In genomic region chr15:101973414-101974077, GRCm38 (mm10) we compare ENCODE assay signal across 8 mouse cellular contexts. TPM values are rescaled to one million over a fixed set of nuclear protein-coding genes. Genes with fewer than 3 reads are reported as not detected.
DNase-seq lines count a peak whose midpoint lies in the region; ATAC-seq and TF ChIP-seq lines count a peak whose summit lies in the region.

No protein-coding gene starts in this region.

- intact Hi-C loops in left cerebral cortex, adult 2 months (cut with DNase I): loop anchor here (1.0 to 5.0 kb wide), 3 partner anchors 111 to 454 kb away; no protein-coding TSS in a partner anchor

- TF ChIP-seq CTCF in left cerebral cortex, adult 2 months (IDR thresholded peaks at IDR 0.05): no peak; the same call in none of the 2 replicates

- H3K4me1 ChIP-seq in hindbrain, embryonic 16.5 days (ENCODE audit: control insufficient read depth, insufficient read depth, low read depth, low read length): peaks cover 13% of the 10 kb centered on the region

- peak; percentile 70 for ATAC-seq in hindbrain, embryonic 16.5 days
- ATAC-seq in megakaryocyte-erythroid progenitor cell, adult 5-6 weeks (replicated peaks; ENCODE audit: low FRiP score, low TSS enrichment, poor library complexity, severe bottlenecking): peak; percentile 75

- H3K9me3 ChIP-seq in hindbrain, embryonic 16.5 days (ENCODE audit: control insufficient read depth, low read length): no peaks in the 10 kb centered on the region

- H3K27ac ChIP-seq in hindbrain, embryonic 16.5 days (ENCODE audit: low read depth, low read length): no peak overlapping the region
- H3K27ac ChIP-seq in left cerebral cortex, adult 2 months: no peak overlapping the region

- 0 out of 2 replicates have a peak overlapping the region, but pooled peaks have one; percentile 8 for H3K4me2 ChIP-seq in hindbrain, embryonic 16.5 days (ENCODE audit: low read length)

- WGBS in hindbrain, embryonic 16.5 days: 11% methylated on average over 15 of the region's 15 CpGs

- peak; percentile 74 for DNase-seq in T-cell, adult 2 months (ENCODE audit: low spot score)
- peak; percentile 65 for DNase-seq in cerebellum, adult 9-11 months
- peak; percentile 85 to 95 for DNase-seq in frontal cortex, postnatal 10 days (ENCODE audit: low spot score in 2 of 2)
- peak; percentile 93 to 98 for DNase-seq in left cerebral cortex, adult 2 months (ENCODE audit: extremely low spot score in 1 of 2, low spot score in 2 of 2)
- peak; percentile 97 for DNase-seq in right cerebral cortex, postnatal 14 days
- peak; percentile 97 for DNase-seq in urinary bladder, postnatal 14 days (ENCODE audit: low spot score)

- H3K27me3 ChIP-seq in hindbrain, embryonic 16.5 days (replicated peaks; ENCODE audit: control insufficient read depth, insufficient read depth, low read length): no peaks in the 10 kb centered on the region

- no peak overlapping the region for H3K4me3 ChIP-seq in hindbrain, embryonic 16.5 days (ENCODE audit: low read length)
- H3K4me3 ChIP-seq in left cerebral cortex, adult 2 months: no peak overlapping the region

- no peak overlapping the region for H3K9ac ChIP-seq in hindbrain, embryonic 16.5 days (ENCODE audit: low read depth, low read length)

- H3K36me3 ChIP-seq in hindbrain, embryonic 16.5 days (ENCODE audit: control insufficient read depth, insufficient read depth, low read length): no peaks in the 10 kb centered on the region

RNA-seq across cellular contexts. Expression of gene Krt78, which starts 19.5 kb away (rescaled TPM):
- 0.08 TPM in 1 of 2 replicates, not detected in the other for polyA plus RNA-seq in hindbrain, embryonic 16.5 days (2015; fragmentation: Nextera tagmentation; extraction: Ambion mirVana)
- total RNA-seq in left cerebral cortex, adult 2 months (2021): not detected
- not detected in 2 replicates for total RNA-seq in megakaryocyte-erythroid progenitor cell, adult 5-6 weeks (2014; fragmentation: Nextera tagmentation)
- not detected in 2 replicates for total RNA-seq in megakaryocyte-erythroid progenitor cell, adult 5-6 weeks (2017)

RNA-seq across cellular contexts. Expression of gene Krt8, which starts 30.7 kb away (rescaled TPM):
- 5.4 and 6.2 TPM in 2 replicates for polyA plus RNA-seq in hindbrain, embryonic 16.5 days (2015; fragmentation: Nextera tagmentation; extraction: Ambion mirVana)
- under 1 TPM in 1 of 2 experiments, not detected in 1; 0.29 TPM for total RNA-seq in left cerebral cortex, adult 2 months (2021)
- total RNA-seq in megakaryocyte-erythroid progenitor cell, adult 5-6 weeks (2014; fragmentation: Nextera tagmentation): 0.17 and 1.5 TPM in 2 replicates
- 0.27 TPM in 1 of 2 replicates, not detected in the other for total RNA-seq in megakaryocyte-erythroid progenitor cell, adult 5-6 weeks (2017)

RNA-seq across cellular contexts. Expression of gene Krt79, which starts 33.4 kb away (rescaled TPM):
- 0.65 and 0.83 TPM in 2 replicates for polyA plus RNA-seq in hindbrain, embryonic 16.5 days (2015; fragmentation: Nextera tagmentation; extraction: Ambion mirVana)
- total RNA-seq in left cerebral cortex, adult 2 months (2021): not detected
- total RNA-seq in megakaryocyte-erythroid progenitor cell, adult 5-6 weeks (2014; fragmentation: Nextera tagmentation): not detected in 2 replicates
- total RNA-seq in megakaryocyte-erythroid progenitor cell, adult 5-6 weeks (2017): not detected in 2 replicates

RNA-seq across cellular contexts. Expression of gene Krt4, which starts 49.0 kb away (rescaled TPM):
- polyA plus RNA-seq in hindbrain, embryonic 16.5 days (2015; fragmentation: Nextera tagmentation; extraction: Ambion mirVana): 0.09 TPM in 1 of 2 replicates, not detected in the other
- not detected for total RNA-seq in left cerebral cortex, adult 2 months (2021)
- not detected in 2 replicates for total RNA-seq in megakaryocyte-erythroid progenitor cell, adult 5-6 weeks (2014; fragmentation: Nextera tagmentation)
- not detected in 2 replicates for total RNA-seq in megakaryocyte-erythroid progenitor cell, adult 5-6 weeks (2017)

RNA-seq across cellular contexts. Expression of gene Krt18, which starts 54.4 kb away (rescaled TPM):
- 11.8 and 13.6 TPM in 2 replicates for polyA plus RNA-seq in hindbrain, embryonic 16.5 days (2015; fragmentation: Nextera tagmentation; extraction: Ambion mirVana)
- under 1 TPM; 0.33 to 0.38 TPM for total RNA-seq in left cerebral cortex, adult 2 months (2021)
- 8.3 TPM in 1 of 2 replicates, not detected in the other for total RNA-seq in megakaryocyte-erythroid progenitor cell, adult 5-6 weeks (2014; fragmentation: Nextera tagmentation)
- 7.2 and 11.5 TPM in 2 replicates for total RNA-seq in megakaryocyte-erythroid progenitor cell, adult 5-6 weeks (2017)
